Mouse (Mus musculus) heart, embryonic 12.5 days (tissue): ENCODE data around the gene Steap4. TPM values are rescaled to one million over a fixed set of nuclear protein-coding genes. Genes with fewer than 3 reads are reported as not detected.
"Not testable (repeated sequence)": the region's sequence is repeated elsewhere in the genome, so short reads cannot be mapped to it uniquely, and the experiment has no call there.

Experiments
- ATAC-seq: fragments of 200-750 bp; cut with Nextera tagmentation; 2 replicates; pipeline ENCODE4 v1.8.0; 2017; ENCODE audit warnings: moderate TSS enrichment, moderate library complexity; ENCODE audit not compliant: insufficient number of reproducible peaks, low FRiP score
- H3K27ac ChIP-seq: fragments of 300-500 bp; sonication (generic); 2 replicates; pipeline ENCODE4 v1.5.1; 2016; ENCODE audit warnings: mild to moderate bottlenecking, moderate library complexity; ENCODE audit not compliant: poor library complexity, severe bottlenecking
- H3K27me3 ChIP-seq: fragments of 300-500 bp; sonication (generic); replicated peaks from 2 replicates; pipeline ENCODE4 v1.6.1; 2016; ENCODE audit warnings: mild to moderate bottlenecking, moderate library complexity
- H3K36me3 ChIP-seq: fragments of 300-500 bp; sonication (generic); 2 replicates; pipeline ENCODE4 v1.6.1; 2016; ENCODE audit warnings: mild to moderate bottlenecking, moderate library complexity
- H3K4me1 ChIP-seq: fragments of 300-500 bp; sonication (generic); replicated peaks from 2 replicates; pipeline ENCODE4 v1.6.1; 2016; ENCODE audit warnings: mild to moderate bottlenecking
- H3K4me2 ChIP-seq: fragments of 300-500 bp; sonication (generic); 2 replicates; pipeline ENCODE4 v1.6.1; 2016; ENCODE audit warnings: mild to moderate bottlenecking, moderate library complexity
- H3K4me3 ChIP-seq: fragments of 300-500 bp; sonication (generic); 2 replicates; pipeline ENCODE4 v1.5.1; 2016; ENCODE audit warnings: mild to moderate bottlenecking
- H3K9ac ChIP-seq: fragments of 300-500 bp; sonication (generic); 2 replicates; pipeline ENCODE4 v1.6.1; 2016; ENCODE audit warnings: mild to moderate bottlenecking, moderate library complexity
- H3K9me3 ChIP-seq: fragments of 300-500 bp; sonication (generic); replicated peaks from 2 replicates; pipeline ENCODE4 v1.6.1; 2016; ENCODE audit warnings: mild to moderate bottlenecking, moderate library complexity
- WGBS: fragments of 180-500 bp; shearing (Covaris S2); methylation state at CpG from one replicate; pipeline ENCODE4 v1.1.7; 2016; 5-methylcytosine and 5-hydroxymethylcytosine counted together
- polyA plus RNA-seq: library from polyadenylated mRNA; unstranded; fragments of >200 nt; fragmentation: Nextera tagmentation; extraction: Ambion mirVana; gene quantifications from 2 replicates; pipeline ENCODE4 v1.2.1, GENCODE M21; 2016

Gene Steap4
- polyA plus RNA-seq, 1 experiment from 2014 or later, result 0.11 TPM

GRCm38 (mm10) chr5:7955371-7955966 lies 4.8 kb upstream of the Steap4 start:
- no peaks in the 10 kb centered on the region for H3K36me3 ChIP-seq
- no peak for ATAC-seq
- H3K4me3 ChIP-seq, result no peak overlapping the region
- H3K4me2 ChIP-seq, result no peak overlapping the region
- no peaks in the 10 kb centered on the region for H3K27me3 ChIP-seq
- H3K4me1 ChIP-seq, result no peaks in the 10 kb centered on the region; the same call in 1 of the 2 replicates
- no peaks in the 10 kb centered on the region for H3K9me3 ChIP-seq
- WGBS, result 56% methylated on average over 5 of the region's 5 CpGs
- no peak overlapping the region for H3K9ac ChIP-seq
- no peak overlapping the region for H3K27ac ChIP-seq

DNA sequence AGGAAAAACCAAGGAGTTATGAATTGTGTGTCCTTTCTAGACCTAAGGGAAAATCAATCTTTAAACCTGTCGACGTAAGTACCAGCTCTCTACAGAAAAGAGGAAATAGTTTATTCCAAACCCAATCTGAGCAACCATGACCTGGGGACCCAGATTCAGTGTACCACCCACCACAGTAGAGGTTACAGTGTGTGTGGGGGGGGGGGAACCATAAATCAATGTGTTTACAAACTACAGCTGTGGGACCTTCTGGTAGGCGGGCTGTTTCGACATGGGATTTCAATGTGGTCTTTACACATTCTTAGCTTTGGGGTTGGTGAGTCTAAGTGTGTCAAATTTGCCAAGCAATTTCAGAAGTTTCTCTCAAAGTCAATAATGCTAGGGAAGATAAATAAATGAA lies 2.2 kb upstream of the Steap4 start:
- Histone ChIP-seq H3K9me3 (no peaks in the 10 kb centered on the region), H3K27me3 (no peaks in the 10 kb centered on the region), H3K36me3 (no peaks in the 10 kb centered on the region), H3K4me3 (no peak overlapping the region), H3K27ac (no peak overlapping the region), H3K4me2 (no peak overlapping the region), H3K9ac (no peak overlapping the region), H3K4me1 (no peaks in the 10 kb centered on the region; the same call in 1 of the 2 replicates)
- 88% methylated on average over 4 of the region's 4 CpGs for WGBS
- no peak for ATAC-seq

DNA sequence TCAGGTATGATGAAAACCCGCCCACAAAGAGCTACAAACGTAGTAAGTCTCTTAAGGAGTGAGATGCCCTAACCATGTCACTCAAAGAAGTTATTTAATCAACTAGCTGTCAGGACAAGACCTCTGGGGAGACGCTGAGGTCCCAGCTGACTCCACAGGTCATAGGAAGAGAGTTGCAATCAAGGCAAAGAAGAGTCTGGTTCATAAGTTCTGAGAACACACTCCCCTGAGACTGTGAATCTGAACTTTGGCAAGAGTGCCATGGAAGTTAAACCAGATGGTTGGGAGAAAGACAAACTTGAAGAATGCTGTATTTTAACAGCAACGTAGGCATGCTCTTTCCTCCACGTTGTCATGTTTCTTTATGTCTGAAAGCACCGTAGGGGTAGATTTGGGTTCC lies 971 bp upstream of the Steap4 start:
- Histone ChIP-seq H3K9ac (no peak overlapping the region), H3K27me3 (no peaks in the 10 kb centered on the region), H3K4me2 (no peak overlapping the region), H3K9me3 (no peaks in the 10 kb centered on the region), H3K27ac (no peak overlapping the region), H3K36me3 (no peaks in the 10 kb centered on the region), H3K4me1 (no peaks in the 10 kb centered on the region; the same call in 1 of the 2 replicates), H3K4me3 (no peak overlapping the region)
- no peak for ATAC-seq
- WGBS, result 83% methylated on average over 6 of the region's 6 CpGs

DNA sequence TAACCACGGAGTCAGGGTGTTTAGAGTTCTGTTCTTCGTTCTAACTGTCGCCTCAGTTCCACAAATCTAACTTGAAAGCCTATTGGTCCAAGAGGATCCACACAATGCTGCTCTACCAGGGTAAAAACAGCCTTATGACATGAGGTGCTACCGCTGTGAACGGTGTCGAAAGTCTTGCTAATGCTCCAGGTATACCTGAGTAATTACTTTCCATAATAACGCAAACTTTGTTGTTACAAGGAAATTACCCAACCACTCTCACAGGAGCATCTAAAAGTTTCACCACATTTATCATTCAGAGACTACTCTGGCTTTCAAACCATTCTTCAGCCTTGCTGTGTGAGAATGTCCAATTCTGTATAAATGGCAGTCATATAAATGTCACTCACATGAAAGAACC lies 856 bp downstream of the Steap4 start:
- Histone ChIP-seq H3K27me3 (no peaks in the 10 kb centered on the region), H3K9me3 (no peaks in the 10 kb centered on the region), H3K36me3 (no peaks in the 10 kb centered on the region), H3K9ac (no peak overlapping the region), H3K4me2 (no peak overlapping the region), H3K4me3 (no peak overlapping the region), H3K4me1 (no peaks in the 10 kb centered on the region; the same call in 1 of the 2 replicates), H3K27ac (no peak overlapping the region)
- ATAC-seq, result no peak
- 74% methylated on average over 7 of the region's 7 CpGs for WGBS

- 19% methylated on average over 3 of the region's 3 CpGs for WGBS
These were observed 5.0 kb downstream of the Steap4 start for GRCm38 (mm10) chr5:7965281-7965680.

DNA sequence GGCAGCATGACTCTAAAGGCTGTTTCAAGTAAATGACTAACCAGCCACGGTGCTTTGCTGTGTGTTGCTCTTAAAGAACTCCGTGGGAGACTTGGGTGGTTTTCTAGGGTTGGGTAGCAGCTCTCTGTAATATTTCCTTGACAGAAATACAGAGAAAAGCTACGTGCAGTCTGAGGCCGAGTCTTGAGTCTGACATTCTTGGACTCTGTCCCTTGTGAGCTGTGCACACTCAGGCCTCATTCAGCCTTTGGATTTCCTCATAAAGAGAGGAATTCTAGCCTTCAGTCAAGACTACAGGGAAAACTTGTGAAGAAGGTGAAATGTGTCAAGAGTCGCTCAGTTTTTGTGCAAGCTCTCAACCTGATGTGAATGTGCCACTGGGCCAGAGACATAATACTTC lies 7.9 kb downstream of the Steap4 start:
- Histone ChIP-seq H3K4me3 (no peak overlapping the region), H3K9me3 (no peaks in the 10 kb centered on the region), H3K36me3 (no peaks in the 10 kb centered on the region), H3K27me3 (no peaks in the 10 kb centered on the region), H3K4me2 (no peak overlapping the region), H3K27ac (no peak overlapping the region), H3K4me1 (peaks cover 4% of the 10 kb centered on the region), H3K9ac (no peak overlapping the region)
- ATAC-seq, result no peak
- whole genome bisulfite sequencing, result 76% methylated on average over 5 of the region's 5 CpGs

More at GRCm38 (mm10) chr5:7965281-7965680, 5.0 kb downstream of the Steap4 start:
- no peaks in the 10 kb centered on the region for H3K9me3 ChIP-seq
- H3K36me3 ChIP-seq, result no peaks in the 10 kb centered on the region
- ATAC-seq, result no peak
- no peak overlapping the region for H3K9ac ChIP-seq
- no peak overlapping the region for H3K27ac ChIP-seq
- no peaks in the 10 kb centered on the region; the same call in 1 of the 2 replicates for H3K4me1 ChIP-seq
- no peaks in the 10 kb centered on the region for H3K27me3 ChIP-seq
- H3K4me2 ChIP-seq, result no peak overlapping the region
- H3K4me3 ChIP-seq, result no peak overlapping the region

DNA sequence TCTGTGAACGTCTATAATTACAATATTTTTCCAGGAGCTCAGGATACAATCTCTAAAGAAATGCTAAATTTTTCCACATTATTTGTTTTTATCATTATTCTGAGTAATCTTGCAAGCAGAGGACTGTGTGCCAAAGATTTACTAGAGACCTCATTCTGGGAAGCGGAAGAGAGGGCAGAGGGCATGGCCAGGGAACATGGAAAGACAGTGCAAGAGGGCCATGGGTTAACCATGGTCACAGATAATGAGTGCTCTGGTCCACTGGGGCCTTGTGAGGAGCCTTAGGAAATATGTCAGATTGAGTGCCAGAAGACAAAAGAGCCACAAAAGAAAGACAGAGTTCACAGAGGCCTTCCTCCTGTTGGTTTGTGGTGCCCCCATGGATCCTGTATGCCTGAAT lies 12.0 kb downstream of the Steap4 start:
- no peaks in the 10 kb centered on the region for H3K9me3 ChIP-seq
- 79% methylated on average over 2 of the region's 2 CpGs for WGBS
- peaks cover 4% of the 10 kb centered on the region for H3K4me1 ChIP-seq
- H3K4me3 ChIP-seq, result no peak overlapping the region
- no peak overlapping the region for H3K4me2 ChIP-seq
- no peaks in the 10 kb centered on the region for H3K36me3 ChIP-seq
- no peak overlapping the region for H3K27ac ChIP-seq
- ATAC-seq, result no peak
- no peak overlapping the region for H3K9ac ChIP-seq
- no peaks in the 10 kb centered on the region for H3K27me3 ChIP-seq

DNA sequence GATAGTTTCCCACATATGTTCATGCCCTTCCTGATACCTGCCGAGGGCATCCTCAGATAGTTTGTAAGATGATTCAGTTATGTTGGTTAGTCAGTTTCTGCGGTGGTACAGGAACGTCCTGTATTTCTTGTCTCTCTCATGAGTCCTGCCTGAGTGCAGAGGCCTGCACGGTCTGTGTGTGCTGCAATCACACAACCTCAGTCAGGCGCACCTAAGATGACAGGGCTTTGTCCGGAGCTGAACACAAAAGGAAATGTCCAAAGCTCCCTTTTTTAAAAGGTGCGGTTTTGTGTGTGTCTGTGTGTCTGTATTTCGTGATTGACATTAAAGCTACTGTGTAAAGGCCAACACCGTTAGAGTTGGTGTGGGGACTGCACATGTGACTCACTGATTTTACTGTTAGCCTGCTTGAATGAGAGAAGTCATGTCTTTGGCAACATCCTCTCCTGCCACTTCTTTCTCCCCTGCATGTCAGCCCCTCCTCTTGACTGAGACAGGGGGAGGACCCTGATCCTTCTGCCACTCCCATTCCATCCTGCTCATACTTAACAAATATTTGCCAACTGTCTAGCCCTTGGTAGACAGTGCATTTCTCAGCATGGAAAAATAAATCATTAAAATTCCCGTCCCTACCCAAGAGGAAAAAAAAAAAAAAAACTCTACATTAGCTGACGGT lies 14.4 kb downstream of the Steap4 start:
- Histone ChIP-seq H3K4me1 (peaks cover 4% of the 10 kb centered on the region), H3K4me2 (no peak overlapping the region), H3K36me3 (no peaks in the 10 kb centered on the region), H3K9me3 (no peaks in the 10 kb centered on the region), H3K4me3 (no peak overlapping the region), H3K9ac (no peak overlapping the region), H3K27me3 (no peaks in the 10 kb centered on the region), H3K27ac (no peak overlapping the region)
- ATAC-seq, result no peak
- 77% methylated on average over 11 of the region's 11 CpGs for WGBS

DNA sequence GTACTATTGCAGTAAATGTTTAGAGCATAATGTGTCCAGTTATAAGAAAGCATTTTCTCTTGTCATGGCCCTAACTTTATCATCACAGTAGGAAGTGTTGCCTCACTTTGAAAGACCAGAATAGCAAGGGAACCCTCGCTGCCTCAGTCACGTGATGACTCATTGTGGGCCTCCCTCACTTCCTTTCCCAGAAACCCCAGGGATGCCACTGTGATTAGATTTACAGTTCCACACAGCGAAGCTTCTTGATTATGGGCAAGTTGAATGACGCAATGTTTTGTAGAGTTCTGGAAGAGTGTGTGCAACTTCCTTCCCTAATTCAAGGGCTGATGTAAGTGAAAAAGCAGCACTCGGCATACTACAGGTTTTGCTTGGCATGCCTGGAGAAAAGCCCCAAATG lies 20.3 kb downstream of the Steap4 start:
- no peaks in the 10 kb centered on the region for H3K9me3 ChIP-seq
- no peak for ATAC-seq
- 47% methylated on average over 5 of the region's 5 CpGs for WGBS

DNA sequence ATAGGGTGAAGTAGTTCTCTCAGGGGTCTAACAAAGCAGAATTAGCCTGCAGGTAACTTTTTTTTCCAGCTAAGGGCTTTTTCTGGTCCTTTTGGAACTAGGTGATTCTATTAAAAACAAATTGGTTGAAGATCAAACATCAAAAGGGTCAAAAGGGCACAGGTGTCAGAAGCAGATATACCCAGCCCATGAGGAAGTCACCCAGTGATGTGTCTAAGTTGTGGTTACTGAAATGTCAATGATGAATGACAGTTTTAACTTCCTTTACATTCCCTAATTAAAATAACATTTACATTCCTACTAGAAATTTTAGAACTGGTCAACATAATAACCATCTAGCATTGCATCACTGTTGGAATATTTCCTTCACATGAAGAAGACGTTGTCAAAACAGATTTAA lies 27.7 kb downstream of the Steap4 start:
- Histone ChIP-seq H3K9ac (no peak overlapping the region), H3K27ac (no peak overlapping the region), H3K4me1 (no peaks in the 10 kb centered on the region), H3K4me2 (no peak overlapping the region), H3K4me3 (no peak overlapping the region), H3K27me3 (no peaks in the 10 kb centered on the region), H3K36me3 (no peaks in the 10 kb centered on the region), H3K9me3 (no peaks in the 10 kb centered on the region)
- 72% methylated on average over 1 of the region's 1 CpGs for WGBS
- no peak for ATAC-seq

More for the DNA sequence above, 20.3 kb downstream of the Steap4 start:
- Histone ChIP-seq H3K27ac (no peak overlapping the region), H3K4me3 (no peak overlapping the region), H3K9ac (no peak overlapping the region), H3K36me3 (no peaks in the 10 kb centered on the region), H3K4me1 (0 out of 2 replicates have a peak, but pooled peaks cover 3% of the 10 kb centered on the region), H3K4me2 (no peak overlapping the region), H3K27me3 (no peaks in the 10 kb centered on the region)

DNA sequence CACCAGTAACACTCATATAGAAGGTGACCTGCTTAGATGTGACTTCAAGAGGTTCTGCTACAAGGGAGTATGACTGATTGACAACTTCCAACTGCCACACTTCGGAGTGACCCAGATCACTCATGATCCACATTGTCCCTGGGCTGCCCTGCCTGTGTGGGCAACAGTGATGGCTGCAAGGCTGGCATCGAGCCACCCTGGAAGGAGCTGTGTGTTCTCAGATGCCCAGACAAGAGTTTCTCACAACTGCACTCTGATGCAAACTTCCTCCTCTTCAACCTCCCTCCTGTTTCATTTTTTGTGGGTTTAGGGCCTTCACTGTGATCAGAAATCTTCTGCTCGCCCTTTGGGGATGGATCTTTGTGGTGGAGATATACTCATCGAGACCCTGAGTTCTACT lies 28.2 kb downstream of the Steap4 start:
- Histone ChIP-seq H3K4me1 (no peaks in the 10 kb centered on the region), H3K4me3 (no peak overlapping the region), H3K9ac (no peak overlapping the region), H3K4me2 (no peak overlapping the region), H3K27ac (no peak overlapping the region), H3K9me3 (no peaks in the 10 kb centered on the region), H3K36me3 (no peaks in the 10 kb centered on the region), H3K27me3 (no peaks in the 10 kb centered on the region)
- no peak for ATAC-seq
- whole genome bisulfite sequencing, result 66% methylated on average over 4 of the region's 4 CpGs

- H3K4me2 ChIP-seq, H3K9me3 ChIP-seq, H3K27ac ChIP-seq, ATAC-seq, H3K4me3 ChIP-seq, H3K36me3 ChIP-seq, H3K27me3 ChIP-seq, H3K4me1 ChIP-seq, H3K9ac ChIP-seq: not testable (repeated sequence)
- 88% methylated on average over 2 of the region's 2 CpGs for WGBS
These were observed 31.4 kb downstream of the Steap4 start for GRCm38 (mm10) chr5:7991631-7992030.
